Mouse (Mus musculus) kidney, postnatal 25 days (tissue): ENCODE results near the gene Olfr73.
"Not testable (repeated sequence)": the region's sequence is repeated elsewhere in the genome, so short reads cannot be mapped to it uniquely, and the experiment has no call there.

Experiments used
- DNase-seq, 2 experiments: peaks; one replicate each; pipeline ENCODE4 v3.0.0; 2021; ENCODE audit warnings: mixed read lengths in 2 of 2

Olfr73 gene

GRCm38 (mm10) chr2:88037599-88037998 is at the start of gene Olfr73:
TSS of gene Olfr73 (minus strand) at chr2:88037699.
- no peak for DNase-seq

DNA sequence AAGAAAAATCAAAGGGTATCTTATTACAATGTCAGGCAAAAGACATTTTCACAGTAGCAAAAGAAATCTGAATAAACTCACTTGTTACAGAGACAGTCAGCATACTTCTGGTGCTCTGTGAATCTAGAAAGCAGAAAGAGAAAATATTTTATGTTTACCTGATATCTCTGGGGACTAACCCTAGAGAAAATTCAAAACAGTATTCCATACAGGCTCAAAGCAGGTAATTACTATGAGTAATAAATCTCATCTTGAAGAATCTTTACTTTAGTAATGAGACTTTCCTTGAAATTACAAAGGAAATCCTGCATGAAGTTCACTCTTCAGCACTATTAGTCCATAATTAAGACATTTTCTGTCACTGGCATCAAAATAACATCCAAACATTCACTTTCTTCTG is 34.2 kb upstream of the Olfr73 start, which contains the start of gene Olfr1163:
Gene Olfr1163, minus strand, starts transcription at position 101 of the 400 bp plus-strand sequence.
- DNase-seq = no peak

DNA sequence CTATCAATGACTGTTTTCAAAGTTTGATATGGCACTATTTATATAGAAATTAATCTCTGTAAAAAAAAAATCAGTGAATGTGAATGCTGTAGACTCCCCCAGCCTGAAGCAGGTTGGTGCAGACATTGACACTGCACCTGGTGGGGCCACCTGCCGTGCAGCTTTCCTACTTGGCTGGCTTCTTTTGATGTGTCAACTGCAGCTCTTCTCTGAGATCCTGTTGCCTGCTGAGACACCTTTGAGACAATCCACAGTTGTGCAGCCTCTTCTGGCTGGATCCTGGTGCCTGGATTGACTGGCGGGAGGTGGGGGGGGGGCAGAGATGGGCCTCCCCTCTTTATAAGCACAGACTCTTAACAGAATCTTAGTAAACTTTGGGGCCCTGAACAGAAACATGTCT is 26.1 kb upstream of the Olfr73 start:
- DNase-seq = no peak

DNA sequence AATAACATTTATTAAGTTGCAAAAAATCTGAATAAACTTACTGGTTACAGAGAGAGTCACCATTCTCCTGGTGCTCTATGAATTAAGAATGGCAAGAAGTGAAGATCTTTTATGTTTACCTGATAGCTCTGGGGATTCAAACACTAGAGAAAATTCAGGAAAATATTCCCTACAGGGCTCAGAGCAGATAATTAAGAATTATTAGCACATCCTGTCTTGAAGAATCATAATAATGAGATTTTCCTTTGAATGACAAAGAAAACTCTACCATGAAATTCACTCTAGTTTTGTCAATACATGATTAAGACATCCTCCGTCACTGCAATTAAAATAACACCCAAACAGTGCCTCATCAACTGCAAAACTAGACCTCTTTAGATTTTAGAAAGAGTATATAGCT is 13.5 kb upstream of the Olfr73 start, which contains the start of gene Olfr1162:
Gene Olfr1162, minus strand, starts transcription at position 101 of the 400 bp plus-strand sequence.
- no peak for DNase-seq

DNA sequence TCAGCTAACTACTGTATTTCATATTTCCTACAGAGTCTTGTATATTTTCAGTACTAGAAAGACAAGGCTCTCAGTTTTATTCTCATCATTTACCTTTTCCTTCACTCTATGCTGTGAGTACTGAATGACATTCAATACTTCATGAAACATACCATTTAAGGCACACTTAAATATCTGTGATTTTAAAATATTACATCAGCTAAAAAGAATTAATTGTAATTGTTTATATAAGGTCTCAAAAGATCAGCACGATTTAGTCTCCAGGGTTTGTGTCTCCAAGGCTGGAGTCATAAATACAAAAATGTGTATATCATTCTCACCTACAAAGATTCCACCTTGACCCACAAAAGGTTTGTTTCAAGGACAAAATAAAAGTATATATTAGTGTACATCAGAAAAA is 15.0 kb downstream of the Olfr73 start, which contains the start of gene Olfr1161:
Gene Olfr1161, plus strand, starts transcription at position 301 of the 400 bp plus-strand sequence.
- not testable (repeated sequence) for DNase-seq

DNA sequence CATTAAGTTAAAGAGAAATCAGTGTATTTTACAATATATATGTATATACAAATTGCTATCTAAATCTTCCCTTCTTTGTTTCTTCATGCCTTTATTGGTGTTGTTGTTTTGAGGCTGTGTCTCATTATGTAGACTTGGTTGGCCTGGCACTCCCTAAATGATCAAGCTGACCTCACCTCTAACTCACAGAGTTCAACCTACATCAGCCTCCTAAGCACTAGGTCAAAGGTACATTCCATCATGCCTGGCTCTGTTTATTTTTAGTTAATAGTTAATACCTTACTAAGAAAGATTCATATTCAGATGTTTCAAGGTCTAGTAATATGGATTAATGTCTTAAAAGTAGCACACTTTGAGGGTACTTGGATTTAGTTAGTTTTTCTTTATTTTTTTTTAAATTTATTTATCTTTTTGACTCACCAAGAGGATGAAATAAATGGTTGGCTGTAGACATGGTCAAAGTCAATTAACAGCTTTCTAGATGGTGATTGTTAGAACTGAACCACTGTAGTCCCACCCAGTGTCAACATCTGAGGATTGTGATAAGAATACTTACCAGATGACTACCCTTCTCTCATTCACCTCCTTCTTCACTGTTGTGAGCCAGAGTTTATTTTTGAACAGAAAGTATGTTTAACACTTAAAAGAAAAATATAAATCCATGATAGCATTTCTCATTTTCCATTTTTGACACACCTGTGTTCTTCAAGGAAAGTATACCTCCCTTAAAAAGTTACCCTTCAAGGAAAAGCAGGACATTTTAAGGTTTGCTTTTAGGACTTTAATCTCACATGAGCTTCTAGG is 29.8 kb downstream of the Olfr73 start, which contains the start of gene Olfr1160:
Gene Olfr1160, minus strand, starts transcription at position 754 of the 804 bp plus-strand sequence.
- DNase-seq = no peak

- no peak for DNase-seq
These were observed 47.7 kb downstream of the Olfr73 start, which contains the start of gene Olfr1158 for GRCm38 (mm10) chr2:87989813-87990212. TSS of gene Olfr1158 (plus strand) at chr2:87990113.
